Mouse (Mus musculus): ENCODE results near the gene Bbs9. TPM values are rescaled to one million over a fixed set of nuclear protein-coding genes. Genes with fewer than 3 reads are reported as not detected.

The Bbs9 gene
- polyA plus RNA-seq, 1 experiment = 2.3 TPM

DNA sequence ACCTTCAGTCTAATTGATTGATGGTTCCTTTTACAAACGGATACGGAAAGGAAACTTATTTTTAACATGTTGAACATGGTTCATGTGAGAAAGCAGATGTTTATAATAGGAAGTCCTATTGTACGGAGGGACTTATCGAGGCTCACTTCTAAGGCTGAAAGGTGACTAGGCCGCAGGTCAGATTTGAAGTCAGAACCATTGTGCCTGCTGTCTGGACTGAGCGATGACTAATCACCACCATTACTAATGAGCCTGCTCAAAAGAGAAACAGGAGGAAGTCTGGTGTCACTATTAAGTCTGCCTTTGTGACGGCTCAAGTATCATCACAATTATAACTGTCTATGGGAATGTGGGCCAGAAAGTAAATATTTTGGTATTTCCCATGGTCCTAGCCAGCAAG is 325.2 kb downstream of the Bbs9 start:
- peaks cover 22% of the 10 kb centered on the region for H3K27me3 ChIP-seq (replicated peaks)
- TF ChIP-seq FLI1 (IDR thresholded peaks at IDR 0.05; ENCODE audit: low read length) = no peak
- TF ChIP-seq GATA1 (IDR thresholded peaks at IDR 0.05; ENCODE audit: borderline replicate concordance, low read length) = no peak
- no peaks in the 10 kb centered on the region for H3K36me3 ChIP-seq (replicated peaks; ENCODE audit: low read length)
- H3K4me1 ChIP-seq = peaks cover 7% of the 10 kb centered on the region; the same call in 1 of the 2 replicates
- H3K9me3 ChIP-seq = peaks cover 9% of the 10 kb centered on the region
- H3K4me3 ChIP-seq (replicated peaks) = no peak overlapping the region

- Histone ChIP-seq H3K36me3 (replicated peaks; ENCODE audit: low read length) (no peaks in the 10 kb centered on the region), H3K9me3 (no peaks in the 10 kb centered on the region), H3K27me3 (replicated peaks) (peaks cover 7% of the 10 kb centered on the region), H3K4me3 (replicated peaks) (no peak overlapping the region), H3K4me1 (peaks cover 33% of the 10 kb centered on the region)
- TF ChIP-seq GATA1 (IDR thresholded peaks at IDR 0.05; ENCODE audit: borderline replicate concordance, low read length) (no peak), FLI1 (IDR thresholded peaks at IDR 0.05; ENCODE audit: low read length) (no peak)
These were observed 330.5 kb downstream of the Bbs9 start for GRCm38 (mm10) chr9:22805981-22806380.

DNA sequence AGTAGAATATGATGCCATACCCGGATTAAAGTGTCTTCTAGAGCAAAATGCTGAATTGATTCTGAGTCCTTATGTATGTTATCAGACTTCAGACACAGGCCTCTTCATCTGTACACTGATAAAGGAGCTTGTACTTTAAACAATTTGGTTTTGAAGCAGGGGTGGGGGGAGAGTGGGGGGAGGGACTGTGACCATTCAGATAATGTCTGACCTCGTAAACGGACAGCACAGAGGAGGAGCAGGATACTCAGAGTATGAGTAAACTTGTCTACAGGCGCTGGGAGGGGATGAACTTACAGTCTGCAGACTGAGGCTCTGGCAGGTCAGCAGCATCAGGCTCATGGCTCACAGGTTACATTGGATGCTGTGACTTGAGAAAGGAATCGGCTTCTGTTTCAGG is 331.0 kb downstream of the Bbs9 start:
- Histone ChIP-seq H3K4me1 (peaks cover 37% of the 10 kb centered on the region), H3K4me3 (replicated peaks) (no peak overlapping the region), H3K36me3 (replicated peaks; ENCODE audit: low read length) (no peaks in the 10 kb centered on the region)

DNA sequence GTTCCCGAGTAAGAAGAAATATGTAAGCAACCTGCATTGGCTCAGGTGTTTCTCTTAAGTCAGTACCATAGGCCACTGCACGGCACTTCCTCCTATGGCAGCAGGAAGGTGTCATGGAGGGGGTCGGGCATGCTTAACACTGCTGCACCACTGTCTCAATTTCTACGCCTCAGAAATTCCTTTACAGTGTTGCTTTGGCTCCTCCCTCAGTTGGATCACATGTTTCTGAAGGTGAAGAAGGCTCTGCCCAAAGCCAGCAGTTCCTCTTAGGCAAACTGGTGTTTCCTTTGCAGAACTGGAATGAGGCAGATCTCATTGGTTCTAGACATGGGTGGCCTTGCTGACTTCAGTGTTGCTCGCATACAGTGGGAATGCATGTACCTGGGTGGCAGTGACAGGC is 332.2 kb downstream of the Bbs9 start:
- no peak for TF ChIP-seq GATA1 (IDR thresholded peaks at IDR 0.05; ENCODE audit: borderline replicate concordance, low read length)
- no peak for TF ChIP-seq FLI1 (IDR thresholded peaks at IDR 0.05; ENCODE audit: low read length)
- Histone ChIP-seq H3K36me3 (replicated peaks; ENCODE audit: low read length) (no peaks in the 10 kb centered on the region), H3K4me1 (peaks cover 48% of the 10 kb centered on the region), H3K4me3 (replicated peaks) (no peak overlapping the region), H3K9me3 (no peaks in the 10 kb centered on the region), H3K27me3 (replicated peaks) (peaks cover 12% of the 10 kb centered on the region)

More for the DNA sequence above, 331.0 kb downstream of the Bbs9 start:
- Histone ChIP-seq H3K27me3 (replicated peaks) (peaks cover 8% of the 10 kb centered on the region), H3K9me3 (no peaks in the 10 kb centered on the region)
- TF ChIP-seq GATA1 (IDR thresholded peaks at IDR 0.05; ENCODE audit: borderline replicate concordance, low read length) = no peak
- no peak for TF ChIP-seq FLI1 (IDR thresholded peaks at IDR 0.05; ENCODE audit: low read length)

DNA sequence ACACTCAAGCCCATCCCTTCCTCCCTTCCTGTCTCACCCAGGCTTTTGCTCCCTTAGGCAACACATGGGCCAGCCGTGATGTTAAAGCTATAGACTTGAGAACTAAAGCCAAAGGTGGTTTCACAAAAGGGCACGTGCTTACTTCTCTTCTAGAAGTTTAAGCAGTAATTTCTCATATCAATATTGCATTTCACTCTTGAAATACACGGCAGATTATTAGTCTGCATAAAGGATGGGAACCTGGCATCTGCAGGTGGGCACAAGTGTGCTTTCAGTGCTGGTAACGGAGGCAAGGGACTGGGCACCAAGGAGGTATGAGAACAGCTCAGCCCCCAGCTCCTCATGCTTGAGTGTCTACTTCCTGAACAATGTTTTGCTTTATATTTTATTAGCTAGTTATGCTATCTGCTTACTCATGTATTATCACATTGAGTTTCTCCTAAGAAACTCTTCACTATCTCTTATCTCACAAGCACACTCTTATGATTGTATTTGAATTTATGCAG is 334.2 kb downstream of the Bbs9 start:
- Histone ChIP-seq H3K36me3 (replicated peaks; ENCODE audit: low read length) (no peaks in the 10 kb centered on the region), H3K27me3 (replicated peaks) (peaks cover 14% of the 10 kb centered on the region), H3K4me3 (replicated peaks) (no peak overlapping the region), H3K9me3 (no peaks in the 10 kb centered on the region), H3K4me1 (peaks cover 67% of the 10 kb centered on the region)
- TF ChIP-seq FLI1 (IDR thresholded peaks at IDR 0.05; ENCODE audit: low read length) (no peak), GATA1 (IDR thresholded peaks at IDR 0.05; ENCODE audit: borderline replicate concordance, low read length) (no peak)

DNA sequence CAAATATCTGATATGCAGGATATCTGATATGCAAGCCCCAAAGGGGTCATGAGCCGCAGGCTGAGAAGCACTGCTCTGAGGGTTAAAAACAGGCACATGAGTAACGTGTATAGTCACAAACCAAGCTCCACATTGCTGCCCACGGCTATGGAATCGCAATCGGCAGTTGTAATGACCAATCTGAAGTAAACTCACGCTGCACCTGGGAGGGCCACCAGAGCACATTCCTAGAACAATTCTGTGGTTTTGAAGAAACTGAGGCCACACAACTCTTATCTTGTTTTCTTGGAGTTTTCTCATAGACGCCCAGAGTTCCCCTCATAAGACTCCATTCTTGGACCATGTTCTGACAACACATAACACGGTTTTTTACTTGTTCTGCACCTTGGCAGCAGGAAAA is 334.9 kb downstream of the Bbs9 start:
- no peak for TF ChIP-seq FLI1 (IDR thresholded peaks at IDR 0.05; ENCODE audit: low read length)
- Histone ChIP-seq H3K9me3 (no peaks in the 10 kb centered on the region), H3K27me3 (replicated peaks) (peaks cover 14% of the 10 kb centered on the region), H3K4me1 (peaks cover 75% of the 10 kb centered on the region), H3K36me3 (replicated peaks; ENCODE audit: low read length) (no peaks in the 10 kb centered on the region), H3K4me3 (replicated peaks) (no peak overlapping the region)

GRCm38 (mm10) chr9:22811931-22812330 is 336.4 kb downstream of the Bbs9 start:
- H3K27me3 ChIP-seq (replicated peaks) = peaks cover 14% of the 10 kb centered on the region
- no peak overlapping the region for H3K4me3 ChIP-seq (replicated peaks)
- H3K4me1 ChIP-seq = peaks cover 79% of the 10 kb centered on the region
- TF ChIP-seq FLI1 (IDR thresholded peaks at IDR 0.05; ENCODE audit: low read length) = no peak
- H3K9me3 ChIP-seq = 0 out of 2 replicates have a peak, but pooled peaks cover 4% of the 10 kb centered on the region
- no peaks in the 10 kb centered on the region for H3K36me3 ChIP-seq (replicated peaks; ENCODE audit: low read length)

DNA sequence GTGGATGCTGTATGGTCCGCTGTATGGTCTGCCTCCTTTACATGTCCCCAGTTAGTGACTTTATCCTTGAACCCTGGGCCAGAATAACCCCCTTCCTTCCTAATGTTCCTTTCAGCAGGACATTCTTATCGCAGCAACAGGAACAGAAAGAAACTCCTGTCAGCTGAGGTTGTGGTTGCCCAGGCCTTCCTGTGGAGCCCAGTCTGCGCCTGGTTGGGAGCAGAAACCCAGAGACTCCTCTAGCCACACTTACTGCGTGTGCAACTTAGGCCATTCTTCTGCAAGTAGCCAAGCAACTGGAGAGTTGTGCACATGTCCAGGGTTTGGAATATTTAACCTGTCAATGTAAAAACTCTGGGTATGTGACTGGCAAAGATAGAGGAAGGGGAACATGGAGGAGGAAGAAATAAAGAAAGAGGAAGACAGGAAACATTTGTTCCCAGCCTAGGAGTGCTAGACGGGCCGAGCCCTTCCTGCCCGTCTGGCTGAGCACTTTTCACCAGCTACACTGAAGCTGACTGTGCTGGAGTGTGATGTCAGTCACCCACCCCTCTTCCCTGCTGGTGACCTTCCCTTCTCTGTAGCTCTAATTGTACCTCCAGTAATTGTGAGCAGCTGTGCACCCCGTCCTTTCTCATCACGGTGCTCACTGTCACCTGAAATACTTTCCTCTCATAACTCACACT is 339.0 kb downstream of the Bbs9 start:
- TF ChIP-seq FLI1 (IDR thresholded peaks at IDR 0.05; ENCODE audit: low read length) (no peak), GATA1 (IDR thresholded peaks at IDR 0.05; ENCODE audit: borderline replicate concordance, low read length) (no peak)
- peak overlapping the region; percentile 88 for H3K4me3 ChIP-seq (replicated peaks)
- no peaks in the 10 kb centered on the region for H3K36me3 ChIP-seq (replicated peaks; ENCODE audit: low read length)
- 0 out of 2 replicates have a peak, but pooled peaks cover 4% of the 10 kb centered on the region for H3K9me3 ChIP-seq
- peaks cover 15% of the 10 kb centered on the region for H3K27me3 ChIP-seq (replicated peaks)
- H3K4me1 ChIP-seq = peaks cover 61% of the 10 kb centered on the region

DNA sequence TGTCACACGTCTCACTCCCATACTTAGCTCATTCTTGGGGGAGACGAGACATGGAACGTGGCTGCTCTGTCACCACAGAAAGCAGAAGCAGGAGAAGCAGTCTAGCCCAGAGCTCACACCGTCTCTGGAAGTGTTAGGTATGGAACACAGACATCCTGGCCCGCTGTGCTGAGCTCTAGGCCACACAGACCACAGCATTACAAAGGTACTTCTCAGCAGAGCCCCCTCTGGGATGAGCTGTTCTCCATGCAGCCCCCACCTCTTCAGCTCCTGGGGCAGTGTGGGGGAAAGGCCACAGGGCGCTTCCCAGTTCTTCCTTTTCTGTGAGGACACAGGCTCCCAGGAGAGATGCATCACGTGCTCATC is 339.6 kb downstream of the Bbs9 start:
- Histone ChIP-seq H3K9me3 (0 out of 2 replicates have a peak, but pooled peaks cover 4% of the 10 kb centered on the region), H3K36me3 (replicated peaks; ENCODE audit: low read length) (no peaks in the 10 kb centered on the region), H3K4me1 (peaks cover 58% of the 10 kb centered on the region), H3K27me3 (replicated peaks) (peaks cover 16% of the 10 kb centered on the region), H3K4me3 (replicated peaks) (peak overlapping the region; percentile 88)
- no peak for TF ChIP-seq GATA1 (IDR thresholded peaks at IDR 0.05; ENCODE audit: borderline replicate concordance, low read length)
- TF ChIP-seq FLI1 (IDR thresholded peaks at IDR 0.05; ENCODE audit: low read length) = no peak

- H3K27me3 ChIP-seq (replicated peaks) = peaks cover 5% of the 10 kb centered on the region
- H3K4me3 ChIP-seq (replicated peaks) = no peak overlapping the region
- peaks cover 20% of the 10 kb centered on the region for H3K4me1 ChIP-seq
- TF ChIP-seq FLI1 (IDR thresholded peaks at IDR 0.05; ENCODE audit: low read length) (no peak), GATA1 (IDR thresholded peaks at IDR 0.05; ENCODE audit: borderline replicate concordance, low read length) (no peak)
- 0 out of 2 replicates have a peak, but pooled peaks cover 4% of the 10 kb centered on the region for H3K9me3 ChIP-seq
- no peaks in the 10 kb centered on the region for H3K36me3 ChIP-seq (replicated peaks; ENCODE audit: low read length)
These were observed 344.0 kb downstream of the Bbs9 start for GRCm38 (mm10) chr9:22819539-22819938.
